Mouse (Mus musculus) MN1 (cell line): ENCODE data around the gene Zswim9.

ENCODE experiments used
- DNase-seq: peaks from one replicate; pipeline ENCODE4 v3.0.0-alpha.2; 2016; ENCODE audit warnings: low spot score

The Zswim9 gene

DNA sequence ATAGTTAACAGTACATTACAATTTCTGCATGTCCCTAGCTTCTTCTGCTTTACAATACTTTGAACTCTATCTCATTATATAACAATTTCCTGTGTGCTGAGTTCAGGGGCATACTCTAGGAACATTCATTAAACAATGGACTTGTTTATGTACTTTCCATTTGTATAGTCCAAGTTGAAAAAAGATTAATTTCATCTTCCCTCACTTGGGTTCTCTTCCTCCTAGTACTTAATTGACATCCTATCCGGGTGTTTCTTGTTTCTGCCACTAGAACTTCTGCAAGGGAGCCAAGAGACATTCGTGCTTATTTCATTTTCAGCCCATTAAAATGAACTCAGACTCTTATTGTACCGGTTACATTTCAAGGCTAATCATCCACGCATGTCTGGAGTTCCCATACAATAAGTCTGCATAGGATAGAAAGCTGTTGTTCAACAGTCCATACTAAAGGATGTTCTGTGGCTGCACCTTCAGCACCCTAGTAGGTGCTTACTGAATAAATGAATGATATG is 9.7 kb downstream of the Zswim9 start:
- no peak for DNase-seq

DNA sequence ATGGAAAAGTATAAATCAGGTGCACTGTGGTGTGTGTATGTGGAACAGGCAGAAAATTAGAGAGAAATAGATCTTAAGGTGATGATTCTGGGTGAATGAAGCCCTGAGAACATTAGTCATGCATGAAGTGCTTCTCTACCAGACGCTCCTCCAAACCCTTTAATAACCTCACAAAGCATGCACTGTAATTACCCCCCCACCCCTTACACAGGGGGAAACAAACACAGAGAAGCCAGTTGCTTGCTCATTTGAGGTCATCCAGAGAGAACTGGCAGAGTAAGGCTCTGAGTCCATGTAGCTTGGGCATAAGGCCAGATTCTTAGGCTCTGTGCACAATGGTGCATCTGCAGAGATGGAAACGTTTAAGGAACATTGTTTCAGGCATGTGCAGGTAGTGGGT is 14.1 kb downstream of the Zswim9 start:
- DNase-seq, result peak; percentile 8

DNA sequence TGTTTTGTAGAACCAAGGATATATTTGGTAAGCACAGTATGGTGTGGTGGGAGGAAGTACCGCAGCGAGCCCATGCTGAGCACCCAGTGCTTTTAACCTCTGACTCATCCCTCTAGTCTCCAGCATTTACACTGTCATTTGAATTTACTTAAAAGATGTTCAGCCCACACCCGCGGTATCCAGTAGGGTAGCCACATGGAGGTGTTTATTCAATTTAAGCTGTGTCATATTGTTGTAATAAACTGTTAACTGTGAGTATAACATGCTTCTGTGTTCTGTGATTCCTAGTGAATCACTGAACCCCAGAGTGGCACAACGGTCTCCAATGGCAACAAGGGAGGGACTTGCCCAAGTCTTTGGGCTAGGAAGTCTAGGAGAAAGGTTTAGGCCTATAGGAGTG is 14.7 kb downstream of the Zswim9 start:
- DNase-seq, result no peak

DNA sequence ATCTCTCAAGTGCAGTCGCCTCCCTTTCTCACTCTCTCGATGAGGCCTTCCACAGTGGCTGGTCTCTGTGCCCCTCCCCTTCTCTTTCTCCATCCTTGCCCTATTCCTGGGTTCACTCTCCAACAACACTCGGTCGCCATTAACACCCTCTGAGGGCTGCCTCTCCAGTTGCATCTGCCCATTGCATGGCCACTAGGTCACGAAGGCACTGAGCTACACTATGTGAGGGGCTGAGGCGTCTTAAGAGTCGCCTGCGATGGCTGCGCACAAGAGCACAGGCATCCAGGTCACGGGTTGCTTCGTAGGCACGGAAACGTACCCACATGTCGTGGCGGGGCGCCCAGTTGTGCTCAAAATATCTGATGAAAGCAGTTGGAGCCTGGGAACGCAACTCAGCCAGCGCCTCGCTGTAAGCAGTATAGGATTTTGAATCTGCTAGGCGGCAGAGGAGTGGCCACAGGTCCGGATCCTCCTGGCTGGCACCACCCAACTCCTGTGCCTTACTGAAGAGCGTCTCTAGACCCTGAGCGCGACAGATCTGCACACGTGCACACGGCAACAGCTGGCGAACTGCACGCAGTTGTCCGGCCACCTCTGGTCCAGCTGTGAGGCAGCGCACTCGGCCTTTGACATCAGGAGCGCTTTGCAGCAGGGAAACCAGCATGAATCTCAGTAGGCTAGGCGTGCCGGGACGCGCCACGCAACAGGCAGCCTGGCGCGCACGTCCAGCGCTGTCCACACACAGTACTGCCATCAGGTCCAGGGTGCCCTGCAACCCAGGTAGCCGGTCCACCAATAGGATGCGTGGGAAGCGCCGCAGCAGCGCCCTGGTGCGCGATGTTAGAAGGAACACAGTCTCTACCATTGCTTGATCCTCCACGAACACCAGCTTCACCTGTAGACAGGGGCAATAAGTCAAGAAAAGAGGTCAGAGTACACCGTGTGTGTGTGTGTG is 17.5 kb downstream of the Zswim9 start:
- no peak for DNase-seq

DNA sequence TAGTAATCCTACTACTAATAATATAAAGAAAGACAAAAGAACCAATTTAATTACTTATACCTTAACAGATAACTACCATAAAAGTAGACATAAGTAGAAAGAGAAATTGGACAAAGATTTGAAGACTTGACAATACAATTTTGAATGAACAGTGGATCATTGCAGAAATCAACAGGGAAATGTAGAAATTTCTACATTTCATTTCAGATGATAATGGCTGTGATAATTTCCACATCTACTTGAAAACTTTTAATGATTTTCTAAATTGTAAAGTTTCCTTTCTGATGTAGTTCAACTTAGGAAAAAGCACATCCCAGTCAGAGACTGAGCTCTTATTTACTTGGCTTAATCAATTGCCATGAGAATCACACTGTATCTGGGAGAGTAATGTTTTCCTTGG is 65.8 kb downstream of the Zswim9 start, which contains the start of gene Vmn1r89:
Gene Vmn1r89, plus strand, starts transcription at position 301 of the 400 bp plus-strand sequence.
- DNase-seq, result no peak
